Mouse (Mus musculus): ENCODE measurements around the gene Slc35e3. TPM values are rescaled to one million over a fixed set of nuclear protein-coding genes. Genes with fewer than 3 reads are reported as not detected.

The Slc35e3 gene
- polyA plus RNA-seq, 1 experiment from 2014 or later: 8.2 TPM

DNA sequence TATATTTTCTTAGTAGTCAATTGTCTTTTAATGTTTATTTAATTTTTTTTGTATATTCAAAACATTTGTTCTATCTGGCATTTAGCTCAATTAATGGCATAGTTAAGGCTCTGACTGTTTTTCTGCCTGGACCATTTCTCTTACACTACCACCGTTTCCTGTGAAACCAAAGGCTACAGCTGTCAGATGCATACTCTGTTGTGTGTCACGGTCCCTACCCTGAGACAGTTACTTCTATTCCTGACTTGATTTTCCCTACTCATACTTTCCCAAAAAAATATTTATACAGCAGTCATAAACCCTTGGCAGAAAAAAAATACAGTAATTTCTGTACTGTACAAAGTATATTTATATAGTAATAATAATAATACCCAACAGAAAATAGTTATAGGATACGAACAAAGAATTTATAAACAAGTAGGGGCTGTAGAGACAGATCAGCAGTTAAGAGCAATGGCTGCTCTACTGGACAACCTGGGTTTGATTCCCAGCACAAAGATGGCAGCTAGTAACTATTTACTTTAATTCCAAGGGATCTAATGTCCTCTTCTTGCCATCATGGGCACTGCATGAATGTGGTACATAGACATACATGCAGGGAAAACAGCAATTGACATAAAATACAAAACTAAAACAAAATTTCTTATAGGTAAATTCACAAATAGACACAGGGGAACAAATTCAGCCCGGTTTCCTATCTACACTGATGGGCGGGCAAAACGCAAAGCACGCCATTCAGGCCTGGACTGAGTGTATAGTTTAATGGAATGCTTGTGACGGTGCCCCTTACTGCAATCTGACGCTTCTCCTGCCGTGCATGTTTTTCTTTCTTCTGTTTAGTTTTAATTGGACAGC, 21.3 kb upstream of the Slc35e3 start:
- no peaks in the 10 kb centered on the region for H3K4me1 ChIP-seq
- no peaks in the 10 kb centered on the region for H3K9me3 ChIP-seq
- no peak for ATAC-seq (ENCODE audit: extremely low read depth, insufficient number of reproducible peaks, low FRiP score, low TSS enrichment)
- peaks cover 90% of the 10 kb centered on the region for H3K36me3 ChIP-seq
- H3K4me3 ChIP-seq: no peak overlapping the region
- H3K9ac ChIP-seq: no peak overlapping the region
- WGBS: 86% methylated on average over 10 of the region's 10 CpGs
- H3K27ac ChIP-seq (replicated peaks): no peak overlapping the region
- no peaks in the 10 kb centered on the region for H3K27me3 ChIP-seq (replicated peaks)
- H3K4me2 ChIP-seq: no peak overlapping the region

DNA sequence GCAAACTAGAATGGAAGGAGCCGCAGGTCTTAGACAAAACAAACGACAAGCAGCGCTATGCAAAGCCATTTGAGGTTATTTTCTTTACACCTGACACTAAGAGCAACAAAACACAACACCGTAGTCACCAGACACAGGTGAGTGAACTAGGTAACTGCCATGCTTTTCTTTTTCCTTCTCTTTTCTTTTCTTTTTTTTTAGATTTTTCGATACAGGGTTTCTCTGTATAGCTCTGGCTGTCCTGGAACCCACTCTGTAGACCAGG, 20.7 kb upstream of the Slc35e3 start:
- Histone ChIP-seq H3K9me3 (no peaks in the 10 kb centered on the region), H3K27ac (replicated peaks) (no peak overlapping the region), H3K4me3 (no peak overlapping the region), H3K9ac (no peak overlapping the region), H3K4me1 (no peaks in the 10 kb centered on the region), H3K27me3 (replicated peaks) (no peaks in the 10 kb centered on the region), H3K36me3 (peaks cover 92% of the 10 kb centered on the region), H3K4me2 (no peak overlapping the region)
- no peak for ATAC-seq (ENCODE audit: extremely low read depth, insufficient number of reproducible peaks, low FRiP score, low TSS enrichment)
- 94% methylated on average over 5 of the region's 5 CpGs for WGBS

DNA sequence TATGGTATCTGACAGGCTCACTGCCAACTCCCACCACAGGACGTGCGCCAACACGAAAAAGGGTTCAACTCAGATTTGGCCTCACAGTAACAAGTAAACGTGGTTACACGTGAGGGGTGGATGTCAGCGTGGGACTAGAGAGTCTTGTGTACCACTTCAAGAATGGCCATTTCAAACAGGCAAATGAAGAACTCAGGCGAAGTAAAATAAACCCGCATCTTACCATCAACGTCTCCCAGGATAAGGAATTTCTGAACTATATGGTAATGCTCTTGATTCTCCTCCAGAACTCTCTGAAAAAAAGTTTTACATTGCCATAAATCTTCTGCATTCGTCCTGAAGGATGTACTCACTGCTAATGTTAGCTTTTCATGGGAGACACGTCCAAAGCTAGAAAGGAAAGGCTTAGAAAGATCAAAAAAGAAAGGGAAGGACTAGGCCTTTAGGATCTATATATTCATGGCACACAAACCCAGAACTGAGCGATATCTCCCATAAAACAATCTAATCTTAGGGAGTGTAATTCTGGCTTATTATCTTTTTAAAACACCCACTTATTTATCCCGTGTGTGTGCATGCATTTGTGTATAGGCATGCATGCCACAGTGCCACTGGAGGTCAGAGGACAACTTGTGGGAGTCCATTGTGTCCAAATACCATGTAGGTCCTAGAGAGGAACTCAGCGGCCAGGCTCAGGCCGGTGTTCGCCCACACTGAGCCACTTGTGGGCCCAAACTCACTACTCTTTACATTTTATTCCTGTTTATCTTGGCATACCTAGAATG, 20.1 kb upstream of the Slc35e3 start:
- Histone ChIP-seq H3K9ac (no peak overlapping the region), H3K9me3 (no peaks in the 10 kb centered on the region), H3K36me3 (peaks cover 92% of the 10 kb centered on the region), H3K4me3 (no peak overlapping the region), H3K4me1 (no peaks in the 10 kb centered on the region), H3K27me3 (replicated peaks) (no peaks in the 10 kb centered on the region), H3K4me2 (no peak overlapping the region), H3K27ac (replicated peaks) (no peak overlapping the region)
- 86% methylated on average over 16 of the region's 16 CpGs for WGBS
- ATAC-seq (ENCODE audit: extremely low read depth, insufficient number of reproducible peaks, low FRiP score, low TSS enrichment): no peak

DNA sequence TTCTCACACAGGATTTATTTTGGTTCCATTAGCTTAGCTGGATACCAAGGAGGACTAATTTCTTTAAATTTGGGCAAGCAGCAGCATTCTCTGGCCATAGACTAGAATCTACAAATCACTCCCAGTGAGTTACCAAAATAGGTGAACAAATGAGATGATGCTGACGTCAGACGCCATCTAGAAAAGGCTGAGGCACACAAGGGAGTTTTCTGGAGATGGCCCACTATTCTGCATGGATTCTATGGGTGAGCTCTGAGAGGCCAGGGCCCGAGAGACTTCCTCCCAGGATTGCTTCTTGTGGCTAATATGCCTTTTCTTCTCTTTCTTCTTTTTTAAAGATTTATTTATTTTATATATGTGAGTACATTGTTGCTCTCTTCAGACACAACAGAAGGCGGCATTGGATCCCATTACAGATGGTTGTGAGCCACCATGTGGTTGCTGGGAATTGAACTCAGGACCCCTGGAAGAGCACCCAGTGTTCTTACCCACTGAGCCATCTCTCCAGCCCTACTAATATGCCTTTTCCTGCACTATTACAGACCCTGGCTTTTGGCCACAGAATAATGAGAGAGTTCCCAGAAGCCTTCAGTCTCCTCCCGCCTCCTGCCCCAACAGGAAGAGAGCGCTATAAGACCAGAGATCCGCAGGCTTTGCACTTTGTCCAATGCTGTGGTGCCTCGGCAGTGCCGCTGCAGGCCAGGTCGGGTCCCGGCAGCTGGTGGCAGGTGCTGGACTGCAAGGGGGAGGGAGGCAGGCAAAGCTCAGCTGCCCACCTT, 19.1 kb upstream of the Slc35e3 start:
- WGBS: 90% methylated on average over 11 of the region's 11 CpGs
- Histone ChIP-seq H3K4me2 (no peak overlapping the region), H3K27me3 (replicated peaks) (no peaks in the 10 kb centered on the region), H3K27ac (replicated peaks) (no peak overlapping the region), H3K4me3 (no peak overlapping the region), H3K9ac (no peak overlapping the region), H3K4me1 (no peaks in the 10 kb centered on the region), H3K9me3 (no peaks in the 10 kb centered on the region), H3K36me3 (peaks cover 92% of the 10 kb centered on the region)
- no peak for ATAC-seq (ENCODE audit: extremely low read depth, insufficient number of reproducible peaks, low FRiP score, low TSS enrichment)

DNA sequence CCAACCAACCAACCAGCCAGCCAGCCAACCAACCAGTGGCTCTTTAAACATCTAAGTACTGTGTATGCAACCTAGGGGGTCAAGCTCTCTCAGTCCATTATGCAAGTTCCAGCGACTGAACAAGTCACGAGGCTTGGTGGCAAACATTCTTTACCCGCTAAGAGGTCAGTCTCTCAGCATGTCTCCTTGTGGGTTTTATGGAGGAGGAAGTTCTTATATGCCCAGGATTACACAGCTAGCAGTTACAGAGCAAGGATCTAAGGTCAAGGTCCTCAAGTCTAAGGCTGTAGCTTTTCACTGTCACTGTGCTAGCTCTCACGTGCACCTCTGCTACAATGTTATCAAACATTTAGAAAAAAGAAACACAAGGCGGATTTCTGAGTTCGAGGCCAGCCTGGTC, 18.4 kb upstream of the Slc35e3 start:
- ATAC-seq (ENCODE audit: extremely low read depth, insufficient number of reproducible peaks, low FRiP score, low TSS enrichment): no peak
- Histone ChIP-seq H3K4me2 (no peak overlapping the region), H3K27ac (replicated peaks) (no peak overlapping the region), H3K4me1 (no peaks in the 10 kb centered on the region), H3K9ac (no peak overlapping the region), H3K4me3 (no peak overlapping the region), H3K27me3 (replicated peaks) (no peaks in the 10 kb centered on the region), H3K9me3 (no peaks in the 10 kb centered on the region), H3K36me3 (peaks cover 92% of the 10 kb centered on the region)
- 84% methylated on average over 6 of the region's 6 CpGs for WGBS

DNA sequence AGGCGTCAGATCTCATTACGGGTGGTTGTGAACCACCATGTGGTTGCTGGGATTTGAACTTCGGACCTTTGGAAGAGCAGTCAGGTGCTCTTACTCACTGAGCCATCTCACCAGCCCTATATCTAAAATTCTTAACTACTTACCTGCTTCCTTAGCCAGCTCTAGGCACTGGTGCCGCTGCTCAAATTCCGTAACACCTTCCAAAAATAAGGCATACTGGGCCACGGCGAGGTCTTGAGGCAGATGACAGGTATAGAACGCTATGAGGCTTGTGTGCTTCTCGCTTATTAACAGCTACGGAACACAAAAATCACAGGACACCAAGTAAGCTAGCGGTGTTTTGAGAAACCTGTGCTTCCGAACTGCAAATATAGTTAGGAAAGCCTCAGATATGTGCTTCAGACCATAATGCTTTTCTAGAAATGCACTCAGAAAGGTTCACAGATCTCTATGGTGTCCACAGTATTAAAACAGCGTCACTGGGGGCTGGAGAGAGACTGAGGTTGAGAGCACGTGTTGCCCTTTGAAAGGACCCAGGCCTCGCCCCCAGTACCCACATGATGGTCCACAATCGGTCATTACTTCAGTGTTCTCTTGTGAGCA, 17.5 kb upstream of the Slc35e3 start:
- H3K9me3 ChIP-seq: no peaks in the 10 kb centered on the region
- H3K4me3 ChIP-seq: no peak overlapping the region
- no peak overlapping the region for H3K4me2 ChIP-seq
- no peak overlapping the region for H3K9ac ChIP-seq
- H3K27ac ChIP-seq (replicated peaks): no peak overlapping the region
- no peaks in the 10 kb centered on the region for H3K27me3 ChIP-seq (replicated peaks)
- no peak for ATAC-seq (ENCODE audit: extremely low read depth, insufficient number of reproducible peaks, low FRiP score, low TSS enrichment)
- no peaks in the 10 kb centered on the region for H3K4me1 ChIP-seq
- 91% methylated on average over 16 of the region's 16 CpGs for WGBS
- peaks cover 97% of the 10 kb centered on the region for H3K36me3 ChIP-seq

DNA sequence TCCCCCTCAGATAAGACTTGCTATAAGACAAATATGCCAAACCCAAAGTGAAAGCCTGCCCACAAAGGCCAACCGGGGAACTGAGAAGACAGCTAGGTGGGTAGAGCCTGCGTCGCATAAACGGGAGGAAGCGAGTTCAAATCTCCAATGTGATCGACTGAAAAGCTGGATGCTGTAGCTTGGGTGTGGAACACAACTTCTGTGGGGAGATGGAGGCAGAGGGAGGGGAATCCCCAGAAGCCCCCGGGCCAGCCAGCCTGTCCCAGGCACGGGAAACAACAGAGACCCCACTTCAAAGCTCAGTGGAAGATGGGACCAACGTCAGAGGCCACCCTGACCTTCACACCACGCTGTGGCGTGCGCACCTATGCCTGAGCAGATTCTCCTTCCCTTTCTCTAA, 16.8 kb upstream of the Slc35e3 start:
- Histone ChIP-seq H3K9ac (no peak overlapping the region), H3K4me3 (no peak overlapping the region), H3K27me3 (replicated peaks) (no peaks in the 10 kb centered on the region), H3K4me1 (no peaks in the 10 kb centered on the region), H3K36me3 (peaks cover 97% of the 10 kb centered on the region), H3K4me2 (no peak overlapping the region), H3K27ac (replicated peaks) (no peak overlapping the region), H3K9me3 (no peaks in the 10 kb centered on the region)
- ATAC-seq (ENCODE audit: extremely low read depth, insufficient number of reproducible peaks, low FRiP score, low TSS enrichment): no peak
- WGBS: 92% methylated on average over 12 of the region's 12 CpGs

DNA sequence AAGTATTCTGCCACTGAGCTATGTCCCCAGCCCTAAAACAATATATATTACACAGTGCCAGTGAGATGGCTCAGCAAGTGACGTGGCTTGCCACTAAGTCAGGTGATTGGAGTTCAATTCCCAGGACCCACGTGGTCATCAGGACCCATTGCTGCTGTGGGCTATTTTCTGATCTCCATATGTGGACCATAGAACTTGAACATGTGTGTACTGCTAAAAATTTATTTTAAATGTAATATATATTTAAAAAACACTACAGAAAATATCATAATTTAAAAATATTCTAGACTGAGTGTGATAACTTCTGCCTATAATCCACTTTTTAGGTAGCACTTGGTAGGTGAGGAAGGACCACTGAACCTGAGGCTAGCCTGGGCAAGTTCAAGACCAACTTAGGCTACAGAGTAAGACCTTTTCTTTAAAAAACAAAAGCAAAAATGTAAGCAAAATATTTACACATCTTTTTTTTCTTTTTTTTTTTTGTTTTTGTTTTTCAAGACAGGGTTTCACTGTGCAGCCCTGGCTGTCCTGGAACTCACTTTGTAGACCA, 16.2 kb upstream of the Slc35e3 start:
- no peaks in the 10 kb centered on the region for H3K4me1 ChIP-seq
- H3K4me3 ChIP-seq: no peak overlapping the region
- peaks cover 98% of the 10 kb centered on the region for H3K36me3 ChIP-seq
- no peak overlapping the region for H3K27ac ChIP-seq (replicated peaks)
- H3K9me3 ChIP-seq: no peaks in the 10 kb centered on the region
- no peaks in the 10 kb centered on the region for H3K27me3 ChIP-seq (replicated peaks)
- H3K4me2 ChIP-seq: no peak overlapping the region
- H3K9ac ChIP-seq: no peak overlapping the region
- 89% methylated on average over 2 of the region's 2 CpGs for WGBS
- ATAC-seq (ENCODE audit: extremely low read depth, insufficient number of reproducible peaks, low FRiP score, low TSS enrichment): no peak

DNA sequence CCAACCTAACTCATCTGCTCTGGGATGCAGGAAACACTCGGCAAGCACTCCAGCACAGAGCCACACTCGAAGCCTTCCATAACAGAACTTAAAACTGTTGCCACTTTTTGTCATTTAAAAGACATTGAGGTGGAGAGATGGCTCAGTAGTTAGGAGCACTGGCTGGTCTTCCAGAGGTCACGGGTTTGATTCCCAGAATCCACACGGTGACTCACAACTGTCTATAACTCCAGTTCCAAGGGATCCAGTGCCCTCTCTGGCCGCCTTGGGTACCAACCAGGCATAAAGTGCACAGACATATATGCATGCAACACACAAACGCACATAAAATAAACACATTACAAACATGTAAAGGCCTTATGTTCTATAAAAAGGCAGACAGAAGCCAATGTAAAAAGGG, 15.4 kb upstream of the Slc35e3 start:
- no peak overlapping the region for H3K4me3 ChIP-seq
- no peak overlapping the region for H3K4me2 ChIP-seq
- H3K27ac ChIP-seq (replicated peaks): no peak overlapping the region
- 87% methylated on average over 6 of the region's 6 CpGs for WGBS
- H3K9me3 ChIP-seq: no peaks in the 10 kb centered on the region
- peaks cover 98% of the 10 kb centered on the region for H3K36me3 ChIP-seq
- ATAC-seq (ENCODE audit: extremely low read depth, insufficient number of reproducible peaks, low FRiP score, low TSS enrichment): no peak
- no peaks in the 10 kb centered on the region for H3K27me3 ChIP-seq (replicated peaks)
- H3K4me1 ChIP-seq: no peaks in the 10 kb centered on the region
- H3K9ac ChIP-seq: no peak overlapping the region

DNA sequence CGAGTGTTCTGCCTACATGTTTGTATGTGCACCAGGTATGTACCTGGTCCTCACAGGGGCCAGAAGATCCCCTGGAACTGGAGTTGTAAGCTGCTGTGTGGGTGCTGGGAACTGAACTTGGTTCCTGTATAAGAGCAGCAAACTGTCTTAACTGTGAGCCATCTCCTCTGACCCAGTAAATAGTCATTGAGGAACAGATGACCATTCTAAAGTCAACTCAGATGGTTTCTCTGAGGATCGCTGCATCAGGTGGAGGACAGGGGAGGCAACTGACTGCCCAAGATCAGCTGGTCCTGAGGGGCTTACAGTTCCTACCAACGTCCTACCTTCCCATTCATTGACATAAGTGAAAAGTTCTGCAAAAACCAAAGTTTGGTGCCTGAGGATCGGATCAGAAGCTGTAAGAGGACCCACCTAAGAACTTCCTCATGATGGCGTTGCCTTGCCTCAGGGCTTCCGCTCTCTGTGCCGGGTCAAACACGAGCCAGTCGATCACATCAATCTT, 14.7 kb upstream of the Slc35e3 start:
- Histone ChIP-seq H3K4me2 (no peak overlapping the region), H3K36me3 (peaks cover 98% of the 10 kb centered on the region), H3K4me3 (no peak overlapping the region), H3K4me1 (no peaks in the 10 kb centered on the region), H3K27ac (replicated peaks) (no peak overlapping the region), H3K9me3 (no peaks in the 10 kb centered on the region), H3K9ac (no peak overlapping the region), H3K27me3 (replicated peaks) (no peaks in the 10 kb centered on the region)
- 92% methylated on average over 9 of the region's 9 CpGs for WGBS
- ATAC-seq (ENCODE audit: extremely low read depth, insufficient number of reproducible peaks, low FRiP score, low TSS enrichment): no peak

All from heart, embryonic 13.5 days (tissue).